Mouse (Mus musculus): ENCODE data around the gene Als2cl.

DNA sequence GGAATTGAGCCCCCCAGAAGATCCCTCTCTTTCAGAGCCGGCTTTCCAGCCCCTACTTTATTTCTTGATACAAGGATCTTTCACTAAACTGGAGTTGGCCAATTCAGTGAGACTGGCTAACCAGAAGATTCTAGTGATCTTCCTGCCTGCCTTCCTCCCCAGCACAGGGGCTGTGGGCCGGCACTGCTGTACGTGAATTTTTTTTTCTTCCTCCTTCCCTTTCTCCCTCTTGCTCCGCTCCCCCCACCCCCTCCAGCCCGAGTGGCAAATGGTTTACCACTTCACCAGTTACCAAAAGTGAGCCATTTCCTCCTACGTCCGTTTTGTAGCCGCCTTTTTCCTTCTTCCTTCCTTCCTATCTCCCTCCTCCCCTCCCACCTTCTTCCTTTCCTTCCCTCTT lies 35.8 kb downstream of the Als2cl start:
- TF ChIP-seq CTCF (IDR thresholded peaks at IDR 0.05; ENCODE audit: borderline replicate concordance, extremely low read depth, insufficient read depth, insufficient read length) (no peak), POLR2A (IDR thresholded peaks at IDR 0.05; ENCODE audit: borderline replicate concordance, extremely low read depth, insufficient read depth, insufficient read length, poor library complexity, severe bottlenecking) (no peak)

Data from brain, embryonic 14.5 days (tissue).